Mouse (Mus musculus): Measurements from ENCODE around the gene St6galnac3.

St6galnac3 gene

GRCm38 (mm10) chr3:153475919-153476318 is 249.1 kb downstream of the St6galnac3 start:
- no peak for DNase-seq (ENCODE audit: extremely low read depth, low read depth)

DNA sequence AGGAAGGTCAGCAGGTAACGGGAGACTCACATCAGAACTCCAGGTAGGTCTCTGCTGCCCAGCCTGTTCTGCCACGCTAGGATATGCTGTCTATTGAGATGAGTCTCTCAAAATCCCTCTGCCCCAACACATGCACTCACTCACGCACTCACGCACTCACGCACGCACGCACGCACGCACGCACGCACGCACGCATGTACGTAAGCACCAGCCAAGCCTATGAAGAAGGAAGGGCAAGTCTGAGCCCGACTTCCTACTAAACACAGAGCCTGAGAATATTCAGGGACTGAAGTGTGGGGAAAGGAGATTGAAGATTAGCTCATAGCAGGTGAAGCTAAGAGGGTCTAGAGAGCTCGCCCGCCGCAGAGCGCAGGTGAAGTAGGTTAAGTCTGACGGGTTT is 249.5 kb downstream of the St6galnac3 start:
- DNase-seq (ENCODE audit: extremely low read depth, low read depth), result no peak

GRCm38 (mm10) chr3:153472583-153473471 is 252.1 kb downstream of the St6galnac3 start:
- no peak for DNase-seq (ENCODE audit: extremely low read depth, low read depth)

GRCm38 (mm10) chr3:153463849-153464248 is 261.1 kb downstream of the St6galnac3 start:
- no peak for DNase-seq (ENCODE audit: extremely low read depth, low read depth)

- no peak for DNase-seq (ENCODE audit: extremely low read depth, low read depth)
Measured at GRCm38 (mm10) chr3:153460173-153460572, 264.8 kb downstream of the St6galnac3 start.

GRCm38 (mm10) chr3:153458593-153458992 is 266.4 kb downstream of the St6galnac3 start:
- DNase-seq (ENCODE audit: extremely low read depth, low read depth), result no peak

DNA sequence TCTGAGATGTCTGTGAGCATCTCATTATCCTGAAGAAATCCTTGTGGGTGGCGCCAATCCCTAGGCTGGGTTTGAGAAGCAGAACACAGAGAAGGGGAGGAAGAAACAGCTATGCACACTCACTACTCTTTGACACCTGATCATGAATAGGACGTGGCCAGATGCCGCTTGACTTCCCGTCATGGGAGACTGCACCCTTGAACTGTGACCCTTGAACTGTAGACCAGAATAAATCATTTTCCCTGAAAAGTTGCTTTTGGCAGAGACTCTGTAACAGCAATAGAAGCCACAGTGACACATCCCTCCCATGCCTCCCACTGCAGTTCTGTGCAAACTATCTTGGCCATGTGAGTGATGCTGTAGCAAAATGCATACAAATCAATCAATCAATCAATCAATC is 267.3 kb downstream of the St6galnac3 start:
- no peak for DNase-seq (ENCODE audit: extremely low read depth, low read depth)

GRCm38 (mm10) chr3:153457203-153457602 is 267.8 kb downstream of the St6galnac3 start:
- peak; percentile 94 for DNase-seq (ENCODE audit: extremely low read depth, low read depth)

DNA sequence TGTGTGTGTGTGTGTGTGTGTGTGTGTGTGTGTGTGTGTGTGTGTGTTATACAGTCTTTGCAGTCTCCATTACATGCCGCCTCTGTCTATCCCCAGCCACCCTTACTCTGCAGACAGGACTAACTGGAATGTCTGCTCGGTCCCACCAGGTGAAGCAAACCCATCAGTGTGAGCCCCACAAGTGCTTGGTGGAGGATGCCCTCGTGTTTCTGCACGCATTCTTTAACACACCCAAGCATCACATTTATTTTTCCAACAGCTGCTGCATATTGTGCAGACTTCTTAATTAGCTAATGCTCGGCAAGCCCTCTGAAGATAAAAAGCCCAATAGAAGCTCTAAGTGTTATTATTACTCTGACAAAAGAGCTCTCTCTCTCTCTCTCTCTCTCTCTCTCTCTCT is 268.7 kb downstream of the St6galnac3 start:
- DNase-seq (ENCODE audit: extremely low read depth, low read depth), result no peak

DNA sequence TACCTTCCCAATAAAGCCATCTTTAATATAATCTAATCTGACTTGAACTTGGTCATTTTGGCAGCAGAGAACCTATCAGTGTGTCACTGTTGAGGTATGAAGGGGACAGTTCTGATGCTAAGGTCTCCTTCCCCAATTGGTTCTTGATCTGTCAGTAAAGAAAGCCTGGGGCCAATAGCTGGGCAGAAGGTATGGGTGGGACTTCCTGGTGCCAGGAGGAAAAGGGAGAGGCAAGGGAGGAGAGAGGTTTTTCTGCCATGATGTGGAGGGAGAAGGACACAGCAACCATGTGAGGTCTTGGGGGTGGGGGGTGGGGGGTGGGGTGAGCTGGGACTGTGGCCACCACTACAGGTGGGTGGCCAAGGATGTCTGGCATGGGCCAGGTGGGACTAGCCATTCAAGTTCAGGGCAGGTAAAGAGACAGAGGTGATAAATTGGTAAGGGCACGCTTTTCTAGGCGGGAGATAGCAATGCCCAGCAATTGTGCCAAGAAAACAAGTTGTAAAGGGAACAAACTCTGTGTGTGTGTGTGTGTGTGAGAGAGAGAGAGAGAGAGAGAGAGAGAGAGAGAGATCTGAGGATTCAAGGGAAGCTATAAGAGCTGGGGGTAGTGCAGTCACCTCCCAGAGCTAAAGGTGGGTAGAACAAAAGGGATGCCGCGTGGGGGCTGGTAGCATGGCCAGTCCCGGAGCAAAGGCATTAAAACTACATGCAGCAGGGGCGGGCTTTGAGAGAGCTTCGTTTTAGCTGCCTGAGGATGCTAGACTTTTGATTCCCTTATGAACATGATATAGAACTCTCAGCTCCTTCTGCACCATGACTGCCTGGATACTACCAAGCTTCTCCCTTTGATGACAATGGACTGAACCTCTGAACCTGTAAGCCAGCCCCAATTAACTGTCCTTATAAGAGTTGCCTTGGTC is 271.6 kb downstream of the St6galnac3 start:
- peak; percentile 96 for DNase-seq (ENCODE audit: extremely low read depth, low read depth)

DNA sequence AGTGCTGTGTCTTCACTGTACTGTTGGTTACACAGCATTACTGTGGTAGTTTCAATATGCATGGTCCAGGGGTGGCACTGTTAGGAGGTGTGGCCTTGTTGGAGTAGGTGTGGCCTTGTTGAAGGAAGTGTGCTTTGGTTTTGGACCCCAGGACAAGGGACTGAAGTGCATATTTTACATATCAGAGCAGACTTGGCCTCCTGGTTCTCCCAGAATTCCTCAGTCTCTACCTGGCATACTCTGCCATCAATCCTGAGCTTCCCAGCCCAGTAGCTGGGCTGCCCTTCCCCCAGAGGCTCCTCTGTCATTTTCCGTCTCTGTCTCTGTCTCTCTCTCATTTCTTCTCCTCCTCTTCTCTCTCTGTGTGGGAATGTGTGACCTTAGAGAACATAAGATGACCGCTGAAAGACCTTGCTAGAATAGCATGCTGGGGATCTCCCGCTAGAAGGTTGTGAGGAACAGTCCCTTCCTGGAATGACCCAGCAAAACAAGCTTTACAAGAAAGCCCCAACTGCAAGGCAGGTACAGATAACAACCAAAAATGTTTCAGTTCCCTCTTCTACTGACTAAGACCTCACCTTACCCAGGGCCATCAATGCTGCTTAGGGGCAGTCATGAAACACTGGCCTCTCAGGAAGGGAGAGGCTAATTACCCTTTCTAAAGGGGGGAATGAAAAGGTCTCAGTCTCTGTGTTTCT is 272.5 kb downstream of the St6galnac3 start:
- peak; percentile 29 for DNase-seq (ENCODE audit: extremely low read depth, low read depth)

- no peak for DNase-seq (ENCODE audit: extremely low read depth, low read depth)
Measured at GRCm38 (mm10) chr3:153441329-153441728, 283.6 kb downstream of the St6galnac3 start.

GRCm38 (mm10) chr3:153436076-153437021 is 288.6 kb downstream of the St6galnac3 start:
- peak; percentile 26 for DNase-seq (ENCODE audit: extremely low read depth, low read depth)

DNA sequence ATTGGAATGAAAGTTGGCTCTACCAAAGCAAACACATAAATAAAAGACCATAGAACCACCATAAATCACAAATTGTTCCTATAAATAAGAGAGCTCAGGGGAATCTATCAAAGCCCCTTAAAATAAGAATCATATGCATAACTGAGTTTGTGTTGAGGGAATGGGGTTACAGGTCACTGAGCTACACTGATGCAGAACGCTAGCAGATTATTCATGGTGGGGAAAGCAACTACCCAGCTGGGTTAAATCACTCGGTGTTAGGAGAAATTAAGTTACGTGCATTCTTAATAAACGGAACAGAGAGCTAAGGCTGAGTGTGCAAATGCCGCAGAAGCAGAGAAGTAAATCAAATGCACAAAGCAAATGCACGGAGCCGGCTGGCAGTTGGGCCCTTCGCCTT is 292.0 kb downstream of the St6galnac3 start:
- DNase-seq (ENCODE audit: extremely low read depth, low read depth), result no peak

- DNase-seq (ENCODE audit: extremely low read depth, low read depth), result no peak
Measured at GRCm38 (mm10) chr3:153432053-153432816, 292.7 kb downstream of the St6galnac3 start.

DNA sequence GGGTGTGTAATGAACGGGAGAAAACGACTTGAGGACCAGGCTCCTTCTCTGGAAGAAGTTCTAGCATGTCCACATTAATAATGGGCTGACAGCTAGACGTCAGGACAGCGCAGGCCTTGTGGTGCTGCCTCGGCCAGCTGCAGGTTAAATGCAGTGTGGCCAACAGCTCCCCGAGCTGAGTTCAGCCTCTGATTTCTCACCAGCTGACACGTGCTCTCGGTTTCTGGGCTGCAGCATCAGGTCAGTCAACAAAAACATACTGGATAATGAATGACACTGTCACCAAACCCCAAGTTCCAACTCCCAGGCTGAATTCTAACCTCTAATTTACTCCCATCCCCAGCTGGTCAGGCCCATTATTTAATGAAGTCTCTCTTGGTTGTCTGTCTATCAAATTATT is 295.1 kb downstream of the St6galnac3 start:
- DNase-seq (ENCODE audit: extremely low read depth, low read depth), result no peak

DNA sequence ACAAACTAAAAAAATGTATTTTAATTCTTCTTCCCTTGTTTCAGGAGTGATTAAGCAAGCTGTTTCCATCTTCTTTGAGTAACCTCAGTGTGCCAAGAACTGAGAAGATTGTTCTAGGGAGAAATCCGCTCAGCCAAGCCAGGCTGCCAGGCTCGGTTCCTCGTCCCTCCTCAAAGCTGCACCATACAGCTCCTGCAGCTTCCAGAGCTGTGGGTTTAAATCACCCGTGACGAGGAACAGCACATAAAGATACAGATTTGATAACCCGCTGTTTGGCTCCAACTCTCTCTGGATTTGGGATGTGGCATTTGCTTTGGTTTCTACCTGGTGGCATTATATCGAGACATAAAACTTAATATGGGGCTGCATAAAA is 303.1 kb downstream of the St6galnac3 start:
- no peak for DNase-seq (ENCODE audit: extremely low read depth, low read depth)

- no peak for DNase-seq (ENCODE audit: extremely low read depth, low read depth)
Measured at GRCm38 (mm10) chr3:153421060-153421917, 303.7 kb downstream of the St6galnac3 start.

DNA sequence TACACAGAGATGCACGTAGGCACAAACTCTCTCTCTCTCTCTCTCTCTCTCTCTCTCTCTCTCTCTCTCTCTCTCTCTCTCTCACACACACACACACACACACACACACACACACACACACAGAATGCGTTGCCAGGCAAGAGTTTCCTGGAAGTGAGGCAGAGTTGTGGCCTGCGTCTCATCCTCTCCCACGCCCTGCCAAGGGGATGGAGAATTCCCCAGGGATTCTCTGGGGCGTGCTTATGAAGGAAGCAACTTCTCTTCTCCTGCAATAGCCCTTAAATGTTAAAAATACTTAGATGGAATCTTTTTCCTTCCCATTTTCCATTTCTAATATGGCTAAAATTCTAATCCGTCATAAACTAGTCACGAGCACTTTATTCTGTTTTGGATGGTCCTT is 305.6 kb downstream of the St6galnac3 start:
- DNase-seq (ENCODE audit: extremely low read depth, low read depth), result no peak
